Mouse (Mus musculus): ENCODE data around the gene Olfr1358. TPM values are rescaled to one million over a fixed set of nuclear protein-coding genes. Genes with fewer than 3 reads are reported as not detected.

Gene Olfr1358
- 0.76 TPM in 1 of 2 replicates, not detected in the other for polyA plus RNA-seq (2012; rRNA removed; ENCODE audit: low replicate concordance)

DNA sequence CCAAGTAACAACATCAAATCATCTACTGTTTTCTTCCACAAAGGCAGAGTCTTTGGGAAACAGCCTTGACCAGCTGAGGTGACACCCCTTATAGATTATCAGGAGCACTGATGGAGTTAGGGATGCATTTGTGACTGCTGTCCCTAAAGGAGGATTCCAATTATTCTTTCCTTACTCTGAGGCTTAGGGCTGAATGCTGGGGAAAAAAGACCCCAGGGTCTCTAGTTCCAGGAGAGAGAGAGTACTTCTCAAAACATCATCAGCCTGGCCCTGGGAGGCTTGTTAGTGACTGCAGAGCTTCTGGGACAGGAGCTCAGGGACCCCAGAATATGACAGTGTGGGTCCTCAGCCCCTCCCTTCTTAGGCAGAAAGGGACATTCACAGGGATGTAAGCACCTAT, at the start of gene Olfr1358:
Gene Olfr1358 (plus strand): TSS at position 301 of the 400 bp plus-strand sequence.

Other genes starting within 250 kb of the Olfr1358 start
- gene Agpat3, start 164.9 kb upstream of the Olfr1358 start, polyA plus RNA-seq (2012; rRNA removed; ENCODE audit: low replicate concordance) = 416 and 518 TPM in 2 replicates
- 76.6 and 90.3 TPM in 2 replicates for gene Rrp1, start 104.4 kb upstream of the Olfr1358 start, polyA plus RNA-seq (2012; rRNA removed; ENCODE audit: low replicate concordance)
- gene Cstb, start 91.8 kb upstream of the Olfr1358 start, polyA plus RNA-seq (2012; rRNA removed; ENCODE audit: low replicate concordance) = 89.2 and 103 TPM in 2 replicates
- gene Pdxk, start 52.5 kb upstream of the Olfr1358 start, polyA plus RNA-seq (2012; rRNA removed; ENCODE audit: low replicate concordance) = 45.4 and 110 TPM in 2 replicates
- gene Ilvbl, start 56.9 kb downstream of the Olfr1358 start, polyA plus RNA-seq (2012; rRNA removed; ENCODE audit: low replicate concordance) = 32.1 and 63.2 TPM in 2 replicates
- gene Syde1, start 74.5 kb downstream of the Olfr1358 start, polyA plus RNA-seq (2012; rRNA removed; ENCODE audit: low replicate concordance) = 50.6 and 51.1 TPM in 2 replicates
- gene Olfr1357, start 100.6 kb downstream of the Olfr1358 start, polyA plus RNA-seq (2012; rRNA removed; ENCODE audit: low replicate concordance) = not detected in 2 replicates
- 0.17 TPM in 1 of 2 replicates, not detected in the other for gene Casp14, start 200.9 kb downstream of the Olfr1358 start, polyA plus RNA-seq (2012; rRNA removed; ENCODE audit: low replicate concordance)
- gene Ccdc105, start 235.6 kb downstream of the Olfr1358 start, polyA plus RNA-seq (2012; rRNA removed; ENCODE audit: low replicate concordance) = not detected in 2 replicates

Measured in subcutaneous adipose tissue, adult 2 months (tissue).